19 mouse cellular contexts compared by ENCODE assay signal in genomic region chr6:3741996-3742713, GRCm38 (mm10). TPM values are rescaled to one million over a fixed set of nuclear protein-coding genes. Genes with fewer than 3 reads are reported as not detected.
DNase-seq lines count a peak whose midpoint lies in the region; ATAC-seq and TF ChIP-seq lines count a peak whose summit lies in the region.
"Had no signal": no experiment of that assay in that cellular context is flagged by ENCODE, and none has a peak within 500 bp of the region (broad histone marks: within the 10 kb centered on the region; RNA-seq: fewer than 3 reads in every experiment).

No protein-coding gene starts in this region.

- H3K9ac ChIP-seq in lung, embryonic 16.5 days (ENCODE audit: low read length) = no peak overlapping the region
- no peak overlapping the region for H3K9ac ChIP-seq in lung, postnatal 0 days (replicated peaks; ENCODE audit: low read depth)
- no peak overlapping the region for H3K9ac ChIP-seq in heart, embryonic 12.5 days
- H3K9ac ChIP-seq: embryonic facial prominence, embryonic 12.5 days; forebrain, embryonic 13.5 days; forebrain, postnatal 0 days; hindbrain, embryonic 13.5 days had no signal

- no peaks in the 10 kb centered on the region for H3K9me3 ChIP-seq in lung, embryonic 16.5 days (ENCODE audit: control insufficient read depth, low read length)
- no peaks in the 10 kb centered on the region for H3K9me3 ChIP-seq in lung, postnatal 0 days (ENCODE audit: low read length)
- no peaks in the 10 kb centered on the region for H3K9me3 ChIP-seq in heart, embryonic 12.5 days (replicated peaks)
- H3K9me3 ChIP-seq: embryonic facial prominence, embryonic 12.5 days; forebrain, embryonic 13.5 days; hindbrain, embryonic 13.5 days had no signal

- intact Hi-C loops in left cerebral cortex, postnatal 4 days (cut with DNase I) = no loop called here

- no peak overlapping the region for H3K4me2 ChIP-seq in lung, embryonic 16.5 days (ENCODE audit: low read depth, low read length)
- H3K4me2 ChIP-seq in lung, postnatal 0 days (replicated peaks; ENCODE audit: low read depth, low read length) = no peak overlapping the region
- H3K4me2 ChIP-seq in heart, embryonic 12.5 days = no peak overlapping the region
- H3K4me2 ChIP-seq: embryonic facial prominence, embryonic 12.5 days; forebrain, embryonic 13.5 days; hindbrain, embryonic 13.5 days had no signal

- no peaks in the 10 kb centered on the region for H3K36me3 ChIP-seq in lung, embryonic 16.5 days (ENCODE audit: control insufficient read depth, insufficient read depth, low read length)
- H3K36me3 ChIP-seq in lung, postnatal 0 days (ENCODE audit: insufficient read depth, low read length) = no peaks in the 10 kb centered on the region
- H3K36me3 ChIP-seq in heart, embryonic 12.5 days = no peaks in the 10 kb centered on the region
- H3K36me3 ChIP-seq: embryonic facial prominence, embryonic 12.5 days; hindbrain, embryonic 13.5 days had no signal

- H3K27ac ChIP-seq in lung, embryonic 16.5 days (ENCODE audit: low read length) = no peak overlapping the region
- H3K27ac ChIP-seq in lung, postnatal 0 days (ENCODE audit: low read length) = no peak overlapping the region
- H3K27ac ChIP-seq in heart, embryonic 12.5 days (ENCODE audit: poor library complexity, severe bottlenecking) = no peak overlapping the region
- H3K27ac ChIP-seq: embryonic facial prominence, embryonic 12.5 days; forebrain, embryonic 13.5 days; hindbrain, embryonic 13.5 days had no signal

- no peaks in the 10 kb centered on the region; the same call in 1 of the 2 replicates for H3K4me1 ChIP-seq in lung, embryonic 16.5 days (replicated peaks; ENCODE audit: control insufficient read depth, insufficient read depth, low read length)
- H3K4me1 ChIP-seq in lung, adult 2 months (ENCODE audit: control insufficient read depth, insufficient read depth, low read length) = no peaks in the 10 kb centered on the region
- no peaks in the 10 kb centered on the region for H3K4me1 ChIP-seq in lung, postnatal 0 days (ENCODE audit: insufficient read depth, low read depth, low read length)
- H3K4me1 ChIP-seq in heart, embryonic 12.5 days (replicated peaks) = no peaks in the 10 kb centered on the region
- H3K4me1 ChIP-seq: embryonic facial prominence, embryonic 12.5 days; forebrain, embryonic 13.5 days; hindbrain, embryonic 13.5 days had no signal

- H3K27me3 ChIP-seq in lung, embryonic 16.5 days (ENCODE audit: control insufficient read depth, insufficient read depth, low read depth, low read length) = no peaks in the 10 kb centered on the region
- H3K27me3 ChIP-seq in lung, postnatal 0 days (replicated peaks; ENCODE audit: insufficient read depth, low read length) = no peaks in the 10 kb centered on the region
- H3K27me3 ChIP-seq in heart, embryonic 12.5 days (replicated peaks) = no peaks in the 10 kb centered on the region
- H3K27me3 ChIP-seq: embryonic facial prominence, embryonic 12.5 days; forebrain, embryonic 13.5 days; hindbrain, embryonic 13.5 days had no signal

- TF ChIP-seq CTCF in lung, adult 2 months (IDR thresholded peaks at IDR 0.05; ENCODE audit: insufficient read depth, low read length) = no peak
- TF ChIP-seq CTCF in lung, postnatal 0 days (IDR thresholded peaks at IDR 0.05) = no peak

- no peak for TF ChIP-seq POLR2A in lung, adult 2 months (IDR thresholded peaks at IDR 0.05; ENCODE audit: borderline replicate concordance, extremely low read depth, low read depth, low read length)

- 48% methylated on average over 7 of the region's 7 CpGs for WGBS in lung, embryonic 16.5 days
- WGBS in lung, adult 2 months = 58% methylated on average over 7 of the region's 7 CpGs
- 55% methylated on average over 7 of the region's 7 CpGs for WGBS in lung, postnatal 0 days
- WGBS in heart, embryonic 12.5 days = 69% methylated on average over 7 of the region's 7 CpGs

- ATAC-seq in lung, embryonic 16.5 days (ENCODE audit: low read depth) = peak; percentile 66
- no peak; the same call in 1 of the 2 replicates for ATAC-seq in lung, postnatal 0 days
- ATAC-seq in heart, embryonic 12.5 days (ENCODE audit: insufficient number of reproducible peaks, low FRiP score) = no peak
- ATAC-seq: forebrain, embryonic 13.5 days; forebrain, postnatal 0 days had no signal

- no peak overlapping the region for H3K4me3 ChIP-seq in lung, embryonic 16.5 days (ENCODE audit: low read length)
- no peak overlapping the region for H3K4me3 ChIP-seq in lung, adult 2 months (replicated peaks; ENCODE audit: extremely low read depth, low read depth, low read length)
- no peak overlapping the region for H3K4me3 ChIP-seq in lung, postnatal 0 days (ENCODE audit: low read depth, low read length)
- H3K4me3 ChIP-seq in heart, embryonic 12.5 days = no peak overlapping the region
- H3K4me3 ChIP-seq: embryonic facial prominence, embryonic 12.5 days; forebrain, embryonic 13.5 days; hindbrain, embryonic 13.5 days had no signal

- TF ChIP-seq EP300 in lung, postnatal 0 days (IDR thresholded peaks at IDR 0.05) = no peak

- peak; percentile 8 for DNase-seq in left cerebral cortex, postnatal 4 days
- no peak for DNase-seq in left cerebral cortex, adult 9 months (ENCODE audit: low spot score in 2 of 2)
- no peak for DNase-seq in lung, adult 2 months
- DNase-seq in lung, postnatal 0 days (ENCODE audit: low spot score) = peak; percentile 19
- DNase-seq in lung, postnatal 36 days = peak; percentile 10
- no peak for DNase-seq in cerebellum, adult 11-12 months
- DNase-seq: adrenal gland, adult 8-10 months; cerebellum, adult 18-20 months; cerebellum, postnatal 14 days; forebrain, postnatal 0 days; heart, postnatal 4 days had no signal

RNA-seq across cellular contexts. Expression of gene Calcr, which starts 22.4 kb away (rescaled TPM):
- under 1 TPM in 1 of 2 experiments, not detected in 1; 0.93 TPM for total RNA-seq in left cerebral cortex, postnatal 4 days (2021)
- 0.13 and 0.19 TPM in 2 replicates for polyA plus RNA-seq in lung, embryonic 16.5 days (2015; fragmentation: Nextera tagmentation; extraction: Ambion mirVana)
- polyA plus RNA-seq in lung, adult 2 months (2012; rRNA removed) = 0.15 and 0.17 TPM in 2 replicates
- polyA plus RNA-seq in lung, postnatal 0 days (2015; fragmentation: Nextera tagmentation; extraction: Ambion mirVana) = 0.11 TPM in 1 of 2 replicates, not detected in the other
- 0.60 and 0.74 TPM in 2 replicates for polyA plus RNA-seq in heart, embryonic 12.5 days (2016; fragmentation: Nextera tagmentation; extraction: Ambion mirVana)
- total RNA-seq: adrenal gland, adult 8-10 months; common myeloid progenitor, adult 5-6 weeks; granulocyte monocyte progenitor cell, adult 5-6 weeks; heart, postnatal 10 days; heart, postnatal 4 days had no signal

Comparison
In these comparisons a context has a peak if more than half of its experiments do, and no peak if none do; other contexts are left out.
1. DNase-seq: peak in left cerebral cortex, postnatal 4 days (single experiment), lung, postnatal 0 days (single experiment) and lung, postnatal 36 days (single experiment); none in left cerebral cortex, adult 9 months (0 of 2), lung, adult 2 months (single experiment) and cerebellum, adult 11-12 months (single experiment).